Mouse (Mus musculus) C2C12 (cell line): Measurements from ENCODE around the gene Tmem53.

ENCODE experiments used
- CEBPB ChIP-seq: IDR thresholded peaks from one replicate; pipeline ENCODE4 v1.6.1; 2011; ENCODE audit warnings: low read depth, mild to moderate bottlenecking, control low read depth, moderate library complexity
- CTCF ChIP-seq: IDR thresholded peaks from one replicate; pipeline ENCODE4 v1.5.1; 2011; ENCODE audit not compliant: control insufficient read depth, insufficient read depth, insufficient read length
- MAX ChIP-seq: IDR thresholded peaks from one replicate; pipeline ENCODE4 v1.6.1; 2011; ENCODE audit warnings: mild to moderate bottlenecking, control low read depth

- TF ChIP-seq MAX: no peak
- no peak for TF ChIP-seq CEBPB
- TF ChIP-seq CTCF: no peak
Observed at GRCm38 (mm10) chr4:117274720-117275119, 23.0 kb downstream of the Tmem53 start.
